Mouse (Mus musculus) adrenal gland, adult (tissue): Measurements from ENCODE around the gene Kctd6.

Experiments
- DNase-seq, 2 experiments: peaks; one replicate each; pipeline ENCODE4 v3.0.0; 2022 to 2023; ENCODE audit warnings: low spot score in 1 of 2; ENCODE audit not compliant: inconsistent age in 2 of 2

Kctd6 gene

DNA sequence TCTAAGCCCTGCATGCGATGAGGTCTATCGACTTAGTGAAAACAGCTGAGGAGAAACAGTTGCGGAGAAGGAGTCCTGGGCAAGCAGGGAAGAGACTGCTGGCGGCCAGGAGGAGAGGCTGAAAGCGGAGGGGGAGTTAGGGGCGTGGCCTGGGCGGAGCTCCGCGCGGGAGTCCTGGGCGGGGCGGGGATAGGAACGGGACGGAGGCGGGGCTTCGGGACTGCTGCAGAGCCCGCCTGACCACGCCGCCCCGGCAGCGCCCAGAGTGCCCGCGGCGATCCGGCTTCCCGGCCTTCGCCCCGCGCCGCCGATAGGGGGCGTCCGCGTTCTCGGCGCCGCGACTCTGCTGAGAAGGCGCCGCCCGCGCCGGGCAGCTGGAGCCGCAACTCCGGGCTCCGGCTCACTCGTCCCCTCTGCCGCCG, at the start of gene Kctd6:
Gene Kctd6 (plus strand): TSS at position 338 of the 422 bp plus-strand sequence.
- DNase-seq, result peak; percentile 99 to 100

- DNase-seq, result no peak
These were observed 49.5 kb upstream of the Kctd6 start for GRCm38 (mm10) chr14:8164463-8164862.

- peak; percentile 100 for DNase-seq
These were observed 41.2 kb upstream of the Kctd6 start, which contains the start of gene Pdhb for GRCm38 (mm10) chr14:8172507-8173410. Gene Pdhb, minus strand, starts transcription at chr14:8173025.

- peak; percentile 34 to 44 for DNase-seq
These were observed 40.2 kb upstream of the Kctd6 start for GRCm38 (mm10) chr14:8173542-8174250.

DNA sequence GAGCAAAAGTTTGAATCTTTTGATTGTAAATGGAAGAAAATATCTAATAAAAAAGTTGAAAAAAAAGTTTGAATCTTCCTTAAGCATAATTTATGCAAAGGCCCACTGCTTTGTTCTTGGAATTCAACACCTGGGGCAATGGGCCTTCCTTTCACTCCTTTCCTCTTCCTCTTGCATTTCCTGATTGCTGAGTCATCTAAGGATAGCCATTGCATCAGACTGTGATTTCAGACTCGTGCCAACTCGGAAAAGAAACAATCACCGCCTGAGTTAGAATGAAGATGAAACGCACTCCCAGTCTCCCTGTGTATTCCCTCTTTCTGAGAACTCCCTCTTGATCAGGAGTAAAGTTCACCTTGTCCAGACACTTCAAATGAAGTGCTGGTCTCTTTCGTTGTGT, 39.3 kb upstream of the Kctd6 start:
- DNase-seq, result peak in 1 of 2 experiments; percentile 70

GRCm38 (mm10) chr14:8176251-8176650, 37.7 kb upstream of the Kctd6 start:
- DNase-seq, result peak in 1 of 2 experiments; percentile 63

DNA sequence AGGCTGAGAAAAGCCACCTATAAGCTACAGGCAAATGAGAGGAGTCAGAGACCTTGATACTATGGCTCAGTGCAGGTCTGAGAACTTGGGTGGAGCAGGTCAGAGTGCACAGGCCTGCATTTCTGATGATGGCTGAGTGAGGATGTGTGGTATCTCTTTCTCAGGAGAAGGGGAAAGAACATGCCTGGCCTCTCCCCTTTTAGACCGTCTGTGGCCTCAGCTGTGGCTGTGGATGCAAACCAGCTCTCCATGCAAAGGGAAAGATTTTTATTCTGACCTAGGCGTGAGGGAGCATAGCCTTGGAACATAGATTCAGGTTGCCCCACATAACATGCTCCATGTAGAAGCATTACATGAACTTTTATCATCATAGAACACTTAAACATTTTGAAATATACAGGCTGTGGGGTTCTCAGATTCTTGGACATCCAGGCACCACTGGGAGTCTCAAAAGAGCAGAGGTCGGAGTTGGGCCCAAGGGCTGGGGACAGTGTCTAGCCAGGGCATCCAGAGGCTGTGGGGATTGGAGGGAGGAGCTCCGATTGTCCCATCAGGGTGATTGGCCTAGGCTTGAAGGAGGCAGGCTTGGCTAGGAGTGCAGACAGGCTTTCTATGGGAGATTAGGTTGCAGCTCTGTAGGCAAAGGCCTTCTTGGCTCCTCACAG, 33.4 kb upstream of the Kctd6 start:
- no peak for DNase-seq

- no peak for DNase-seq
These were observed 30.6 kb upstream of the Kctd6 start for GRCm38 (mm10) chr14:8183330-8183729.

DNA sequence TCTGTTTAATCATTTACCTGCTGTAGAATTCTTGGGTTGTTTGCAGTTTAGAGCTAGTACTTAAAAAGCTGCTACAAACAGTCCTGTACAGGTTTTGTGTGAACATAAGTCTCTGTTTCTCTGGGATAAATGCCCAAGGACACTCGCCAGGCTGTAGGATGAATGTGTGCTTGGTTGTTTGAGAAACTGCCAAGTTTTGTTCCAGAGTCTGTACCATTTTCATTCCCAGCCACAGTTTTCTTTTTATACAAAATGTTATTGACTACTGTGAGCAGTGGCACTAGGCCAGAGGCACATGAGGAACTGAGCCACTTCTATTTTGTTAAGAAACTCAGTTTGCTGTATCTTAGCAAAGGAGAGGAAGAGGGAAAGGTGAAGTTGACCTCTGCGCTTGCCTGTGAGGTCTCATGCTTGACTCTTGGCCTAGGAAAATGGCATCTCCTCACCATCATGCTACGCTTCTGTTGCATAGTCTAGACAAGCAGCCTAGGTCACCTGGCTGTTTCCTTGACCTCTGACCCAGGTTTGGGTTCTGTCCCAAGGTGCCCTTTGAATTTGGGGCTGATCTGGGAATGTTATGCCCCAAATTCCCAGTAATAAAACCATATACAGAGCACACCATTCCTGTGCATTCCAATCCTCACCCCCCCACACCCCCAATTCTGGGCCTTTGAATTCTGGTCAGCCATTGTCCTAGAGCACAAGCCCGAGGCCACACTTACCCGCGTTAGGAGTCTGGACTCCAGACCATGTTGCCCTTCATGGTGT, 27.5 kb upstream of the Kctd6 start:
- peak; percentile 73 to 81 for DNase-seq

DNA sequence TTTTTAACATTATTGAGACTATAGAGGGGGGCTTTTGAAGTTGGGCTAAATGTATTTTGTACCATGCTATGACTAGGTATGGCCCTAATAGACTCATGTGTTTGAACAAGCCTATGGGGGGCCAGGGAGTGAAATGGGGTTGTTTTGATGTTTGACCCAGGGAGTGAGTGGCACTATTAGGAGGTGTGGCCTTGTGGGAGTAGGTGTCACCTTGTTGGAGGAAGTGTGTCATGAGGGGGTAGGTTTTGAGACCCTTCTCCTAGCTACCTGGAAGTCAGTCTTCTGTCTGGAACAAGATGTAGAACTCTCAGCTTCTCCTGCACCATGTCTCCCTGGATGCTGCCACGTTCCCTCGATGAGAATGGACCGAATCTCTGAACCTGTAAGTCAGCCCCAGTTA, 23.4 kb upstream of the Kctd6 start:
- DNase-seq, result no peak

DNA sequence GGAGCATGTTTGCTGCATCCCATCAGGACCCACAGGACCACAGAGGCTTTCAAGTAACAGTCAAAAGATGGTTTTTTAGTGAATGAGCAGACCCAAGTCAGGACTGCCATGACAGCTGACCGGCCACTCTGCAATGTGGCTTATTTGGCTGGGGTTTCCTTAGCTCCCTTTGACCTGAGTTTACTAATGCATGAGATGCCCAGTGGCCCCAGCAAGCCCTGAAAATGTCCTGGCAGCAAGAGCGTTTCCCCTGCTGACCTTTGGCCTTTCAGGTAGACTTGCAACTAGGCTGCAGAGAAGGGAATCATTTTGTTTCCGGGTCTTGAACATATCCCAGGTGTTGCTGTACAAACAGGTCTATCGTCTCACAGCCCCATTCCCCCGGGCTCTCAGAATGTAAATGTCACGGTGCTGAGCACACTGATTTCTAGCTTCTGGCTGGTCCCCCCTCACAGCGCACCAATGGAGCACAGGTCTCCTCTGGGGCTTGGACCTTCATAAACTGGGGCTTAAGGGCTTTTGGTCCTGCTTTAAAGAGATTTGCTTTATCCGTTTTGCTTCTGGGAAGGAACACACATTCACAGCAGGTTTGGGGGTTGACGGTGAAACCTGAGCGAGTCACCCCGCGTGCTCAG, 22.5 kb upstream of the Kctd6 start:
- DNase-seq, result no peak

- DNase-seq, result no peak
These were observed 21.2 kb upstream of the Kctd6 start for GRCm38 (mm10) chr14:8192727-8193126.

DNA sequence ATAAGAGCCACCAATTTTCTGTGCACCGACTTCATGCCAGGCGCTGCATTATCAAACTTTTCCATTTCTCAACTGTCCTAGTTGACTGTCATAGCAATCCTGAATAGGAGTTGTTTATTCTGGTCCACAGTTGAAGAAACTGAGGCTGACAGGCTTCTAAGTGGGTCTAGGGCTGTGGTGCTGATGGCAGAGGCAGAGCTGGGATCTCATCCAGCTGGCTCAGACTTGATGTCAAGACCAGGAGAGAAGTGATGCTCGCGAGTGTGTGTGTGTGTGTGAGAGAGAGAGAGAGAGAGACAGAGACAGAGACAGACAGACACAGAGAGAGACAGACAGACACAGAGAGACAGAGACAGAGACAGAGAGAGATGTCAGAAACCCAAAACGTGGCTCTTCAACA, 13.2 kb upstream of the Kctd6 start:
- DNase-seq, result no peak

DNA sequence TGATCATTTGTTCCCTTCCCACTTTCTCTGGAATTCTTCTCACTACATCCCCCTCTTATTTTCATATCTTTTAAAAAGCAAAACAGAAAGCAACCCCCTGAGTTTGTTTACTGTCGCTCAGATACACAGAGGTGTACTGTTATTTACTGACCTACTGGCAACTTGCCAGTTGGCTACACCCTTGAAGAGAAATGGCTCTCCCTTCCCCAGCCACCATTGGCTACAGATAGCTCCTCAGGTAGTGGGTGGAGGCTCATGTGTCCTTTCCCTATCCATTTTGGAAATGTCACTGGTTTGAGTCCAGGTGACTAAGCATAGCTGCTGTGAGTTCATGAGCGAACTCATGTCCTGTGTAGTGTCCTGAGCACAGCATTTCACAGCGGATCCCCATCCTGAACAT, 12.2 kb upstream of the Kctd6 start:
- no peak for DNase-seq

DNA sequence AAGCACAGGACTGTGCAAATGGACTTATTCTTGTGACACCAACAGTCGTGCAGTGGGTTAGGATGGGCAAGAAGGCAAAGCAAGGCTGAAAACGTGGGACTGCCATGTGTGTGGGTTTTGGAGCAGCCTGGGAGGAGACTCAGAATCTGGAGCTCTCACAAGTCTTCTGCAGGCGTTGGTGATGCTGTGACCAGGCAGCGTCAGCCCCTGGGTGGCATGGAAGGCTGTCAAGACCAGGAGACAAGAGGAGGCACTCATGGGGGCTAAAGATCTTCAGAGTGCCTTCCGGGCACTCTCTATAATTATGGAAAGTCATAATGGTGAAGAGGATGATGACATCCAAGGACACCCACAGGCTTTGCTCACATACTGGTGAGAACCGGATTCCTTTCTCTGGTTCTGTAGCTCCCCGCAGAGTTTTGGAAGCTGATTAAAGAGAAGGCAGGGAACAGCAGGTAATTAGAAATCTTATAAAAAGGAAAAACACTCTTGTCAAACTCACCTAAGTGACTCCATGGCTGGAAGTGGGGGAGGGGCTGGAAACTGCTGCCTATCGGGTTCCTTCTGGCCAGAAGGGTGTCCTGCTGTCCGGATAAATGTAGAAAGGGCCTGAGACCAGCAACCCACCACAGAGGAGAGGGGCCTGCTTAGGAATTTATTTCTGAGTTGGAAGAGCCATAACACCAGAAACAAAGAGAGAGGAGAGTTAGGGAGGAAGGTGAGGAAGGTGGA, 7.6 kb upstream of the Kctd6 start:
- DNase-seq, result no peak

- DNase-seq, result no peak
These were observed 6.8 kb upstream of the Kctd6 start for GRCm38 (mm10) chr14:8207105-8207504.

DNA sequence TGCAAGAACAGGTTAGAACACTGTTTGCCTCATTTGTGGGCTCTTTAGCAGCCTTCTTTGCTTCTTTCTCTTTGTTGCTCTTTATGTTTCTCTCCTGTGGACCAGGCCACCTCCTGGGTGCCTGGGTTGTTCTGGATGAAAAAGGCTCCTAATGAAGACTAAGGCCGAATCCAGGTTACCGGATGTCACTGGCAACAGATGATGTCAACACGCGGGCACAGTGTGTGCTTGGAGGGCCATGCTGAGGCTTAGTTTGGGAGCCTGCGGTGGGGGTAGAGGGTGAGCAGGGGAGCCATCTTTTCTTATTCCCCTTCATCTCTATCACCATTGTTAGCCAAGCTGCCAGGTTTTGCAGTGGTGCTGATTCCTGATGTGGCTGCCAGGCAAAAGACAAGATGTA, 6.4 kb upstream of the Kctd6 start:
- no peak for DNase-seq

DNA sequence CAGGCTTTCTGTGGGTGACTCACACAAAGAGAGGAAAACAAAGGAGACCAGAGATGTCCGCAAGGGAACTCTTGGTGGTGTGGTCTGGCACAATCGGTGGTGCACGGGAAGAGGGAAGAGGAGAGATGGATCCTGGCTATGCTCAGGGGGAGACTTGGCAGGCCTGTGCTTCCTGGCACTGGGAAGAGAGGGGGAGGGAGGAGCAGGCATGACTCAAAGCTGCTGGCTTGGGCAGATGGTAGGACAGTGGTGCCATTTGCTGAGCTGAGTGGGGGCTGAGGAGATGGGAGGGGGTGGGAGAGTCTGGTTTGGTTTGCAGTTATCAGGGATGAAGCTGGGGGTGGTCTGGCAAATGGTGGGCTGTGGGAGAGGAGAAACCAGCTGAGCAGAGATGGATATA, 5.1 kb upstream of the Kctd6 start:
- peak in 1 of 2 experiments; percentile 53 for DNase-seq

GRCm38 (mm10) chr14:8209896-8210295, 4.0 kb upstream of the Kctd6 start:
- DNase-seq, result no peak

DNA sequence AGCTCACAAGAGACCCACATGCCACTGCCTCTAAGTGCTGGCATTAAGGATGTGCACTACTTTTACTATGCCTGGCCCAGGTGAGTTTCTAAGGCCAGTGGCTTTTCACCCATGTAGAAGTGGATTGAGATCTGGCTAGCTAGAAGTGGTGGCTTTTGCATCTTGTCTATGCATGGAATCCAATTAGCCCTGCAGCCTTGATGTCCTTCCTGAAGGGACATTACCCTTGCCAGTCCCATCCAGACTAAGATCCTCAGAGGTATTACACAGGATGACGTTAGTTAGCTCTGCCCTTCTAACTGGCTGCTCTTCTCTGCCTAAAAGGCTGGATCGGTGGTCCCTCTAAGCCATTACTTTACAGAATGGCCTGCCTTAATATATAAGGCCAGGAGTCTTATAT, 944 bp upstream of the Kctd6 start:
- no peak for DNase-seq
